Mouse (Mus musculus): ENCODE measurements around the gene Auts2.

Gene Auts2

GRCm38 (mm10) chr5:131724508-131724907 lies 818.6 kb downstream of the Auts2 start:
- no peak for DNase-seq (ENCODE audit: low spot score)

GRCm38 (mm10) chr5:131722791-131723190 lies 820.4 kb downstream of the Auts2 start:
- no peak for DNase-seq (ENCODE audit: low spot score)

GRCm38 (mm10) chr5:131722361-131722760 lies 820.8 kb downstream of the Auts2 start:
- no peak for DNase-seq (ENCODE audit: low spot score)

GRCm38 (mm10) chr5:131718013-131718412 lies 825.1 kb downstream of the Auts2 start:
- DNase-seq (ENCODE audit: low spot score): no peak

GRCm38 (mm10) chr5:131717359-131717965 lies 825.7 kb downstream of the Auts2 start:
- DNase-seq (ENCODE audit: low spot score): no peak

GRCm38 (mm10) chr5:131714979-131715378 lies 828.2 kb downstream of the Auts2 start:
- DNase-seq (ENCODE audit: low spot score): no peak

GRCm38 (mm10) chr5:131712441-131712840 lies 830.7 kb downstream of the Auts2 start:
- no peak for DNase-seq (ENCODE audit: low spot score)

- no peak for DNase-seq (ENCODE audit: low spot score)
Measured at GRCm38 (mm10) chr5:131711474-131712129, 831.5 kb downstream of the Auts2 start.

GRCm38 (mm10) chr5:131710735-131711473 lies 832.2 kb downstream of the Auts2 start:
- no peak for DNase-seq (ENCODE audit: low spot score)

GRCm38 (mm10) chr5:131707471-131707870 lies 835.7 kb downstream of the Auts2 start:
- DNase-seq (ENCODE audit: low spot score): peak; percentile 33

- DNase-seq (ENCODE audit: low spot score): no peak
Measured at GRCm38 (mm10) chr5:131703729-131704128, 839.4 kb downstream of the Auts2 start.

- DNase-seq (ENCODE audit: low spot score): no peak
Measured at GRCm38 (mm10) chr5:131702840-131703392, 840.2 kb downstream of the Auts2 start.

GRCm38 (mm10) chr5:131698900-131699299 lies 844.2 kb downstream of the Auts2 start:
- no peak for DNase-seq (ENCODE audit: low spot score)

- DNase-seq (ENCODE audit: low spot score): no peak
Measured at GRCm38 (mm10) chr5:131690781-131691180, 852.4 kb downstream of the Auts2 start.

GRCm38 (mm10) chr5:131686956-131687618 lies 856.1 kb downstream of the Auts2 start:
- DNase-seq (ENCODE audit: low spot score): no peak

- DNase-seq (ENCODE audit: low spot score): peak; percentile 70
Measured at GRCm38 (mm10) chr5:131680127-131680845, 862.9 kb downstream of the Auts2 start.

- no peak for DNase-seq (ENCODE audit: low spot score)
Measured at GRCm38 (mm10) chr5:131679523-131679922, 863.6 kb downstream of the Auts2 start.

GRCm38 (mm10) chr5:131677518-131677917 lies 865.6 kb downstream of the Auts2 start:
- DNase-seq (ENCODE audit: low spot score): no peak

- no peak for DNase-seq (ENCODE audit: low spot score)
Measured at GRCm38 (mm10) chr5:131673696-131674095, 869.4 kb downstream of the Auts2 start.

GRCm38 (mm10) chr5:131665068-131665467 lies 878.1 kb downstream of the Auts2 start:
- no peak for DNase-seq (ENCODE audit: low spot score)

GRCm38 (mm10) chr5:131664657-131665056 lies 878.5 kb downstream of the Auts2 start:
- no peak for DNase-seq (ENCODE audit: low spot score)

GRCm38 (mm10) chr5:131662657-131663056 lies 880.5 kb downstream of the Auts2 start:
- DNase-seq (ENCODE audit: low spot score): no peak

All from MN1 (cell line).